Mouse (Mus musculus) lung, postnatal 0 days (tissue): ENCODE results near the gene Slc46a3.

Source experiments
- CTCF ChIP-seq: IDR thresholded peaks from 2 replicates; pipeline ENCODE4 v1.5.1; 2016; ENCODE audit warnings: antibody characterized with exemption, mild to moderate bottlenecking
- EP300 ChIP-seq: IDR thresholded peaks from 2 replicates; pipeline ENCODE4 v1.6.1; 2016; ENCODE audit warnings: antibody characterized with exemption, mild to moderate bottlenecking, control low read depth

GRCm38 (mm10) chr5:147892735-147893134 is 1.9 kb downstream of the Slc46a3 start:
- TF ChIP-seq CTCF: no peak
- no peak for TF ChIP-seq EP300
